Mouse (Mus musculus) midbrain, embryonic 10.5 days (tissue): ENCODE results near the gene Sox6. TPM values are rescaled to one million over a fixed set of nuclear protein-coding genes. Genes with fewer than 3 reads are reported as not detected.

ENCODE experiments used
- polyA plus RNA-seq: library from polyadenylated mRNA; unstranded; fragments of >200 nt; fragmentation: Nextera tagmentation; extraction: Ambion mirVana; gene quantifications from 2 replicates; pipeline ENCODE4 v1.2.1, GENCODE M21; 2016

Gene Sox6
- polyA plus RNA-seq, 1 experiment from 2014 or later, result 25.5 TPM

Other genes starting within 250 kb of the Sox6 start
- gene 1110004F10Rik, start 601 bp upstream of the Sox6 start, polyA plus RNA-seq, result 370 and 371 TPM in 2 replicates
- gene Gm4353, start 45.8 kb upstream of the Sox6 start, polyA plus RNA-seq, result 0.71 and 1.0 TPM in 2 replicates